Mouse (Mus musculus): ENCODE measurements around the gene Dnajc25.

Gene Dnajc25

DNA sequence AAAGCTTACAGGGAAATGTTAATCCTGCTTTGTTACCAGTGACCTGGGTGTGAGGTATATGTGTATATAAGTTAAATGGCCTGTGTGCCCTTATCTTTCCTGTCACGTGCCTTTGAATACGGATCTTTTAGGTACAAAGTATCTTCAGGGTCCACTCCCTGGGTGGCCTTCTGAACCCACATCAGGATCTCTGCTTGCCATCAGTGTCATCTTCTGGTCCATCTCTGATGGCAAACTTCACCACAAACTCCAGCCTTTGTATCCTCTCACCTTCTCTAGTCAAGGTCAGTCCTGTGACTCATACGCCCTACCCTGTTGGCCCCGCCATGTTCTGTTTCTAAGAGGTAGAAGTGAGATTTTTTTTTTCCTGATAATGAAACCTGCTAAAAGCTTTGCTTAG, at the start of gene Dnajc25:
TSS of gene Dnajc25 (plus strand) at position 301 of the 400 bp plus-strand sequence.
- DNase-seq = no peak

DNA sequence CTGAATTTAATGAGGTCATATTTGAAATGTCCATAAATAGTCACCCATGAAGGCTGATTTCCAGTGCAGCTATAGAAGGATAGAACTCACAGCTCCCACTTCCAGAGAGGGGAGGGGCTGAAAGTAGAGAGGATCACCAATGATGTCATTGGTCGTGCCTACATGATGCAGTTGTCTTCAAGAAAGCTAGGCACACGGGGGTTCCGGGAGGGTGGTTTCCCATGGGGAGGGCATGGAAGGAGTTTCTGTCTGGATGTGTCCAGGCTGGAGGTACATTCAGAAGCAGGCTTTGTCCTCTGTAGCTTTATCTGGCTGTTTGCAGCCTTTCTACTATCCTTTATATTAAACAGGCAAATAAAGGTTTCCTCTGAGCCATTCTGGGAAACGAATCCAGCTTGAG, 46.5 kb upstream of the Dnajc25 start:
- DNase-seq = no peak

DNA sequence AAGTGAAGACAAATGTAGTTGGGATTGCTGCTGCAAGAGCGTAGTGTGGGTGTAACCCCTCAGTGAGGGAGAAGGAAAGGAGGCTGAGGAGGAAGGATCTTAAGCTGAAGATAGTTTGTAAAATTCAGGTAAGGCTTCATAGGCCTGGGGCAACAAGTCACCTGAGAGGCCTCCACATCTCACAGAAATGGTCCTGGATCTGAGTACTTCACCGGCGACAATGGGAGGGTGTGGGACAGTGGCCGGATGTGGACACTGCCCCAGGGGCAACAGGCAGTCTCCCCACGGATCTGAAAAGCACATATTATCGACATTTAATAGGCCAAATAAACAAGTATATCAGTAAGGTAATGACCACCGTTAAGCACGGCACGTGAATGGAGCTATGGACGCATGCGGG, 42.2 kb upstream of the Dnajc25 start:
- DNase-seq = no peak

DNA sequence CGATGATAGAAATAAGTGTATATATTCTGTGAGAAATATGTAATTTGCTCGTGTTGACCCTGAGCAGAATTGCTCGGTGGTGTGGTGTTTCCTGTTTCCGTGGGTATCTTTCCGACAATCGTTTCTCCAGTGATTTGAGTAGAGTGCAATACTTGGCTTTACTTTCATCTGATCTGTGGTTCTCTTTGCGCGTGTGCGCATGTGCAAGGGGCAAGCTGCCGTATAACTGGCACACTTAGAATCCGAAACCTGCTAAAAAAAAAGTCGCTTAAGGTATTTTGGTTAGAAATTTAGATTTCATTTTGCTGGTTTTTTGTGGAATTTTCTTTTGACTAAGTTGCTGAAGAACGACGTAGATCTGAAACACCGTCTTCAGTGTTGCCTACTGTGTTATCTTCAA, 33.1 kb upstream of the Dnajc25 start:
- no peak for DNase-seq

DNA sequence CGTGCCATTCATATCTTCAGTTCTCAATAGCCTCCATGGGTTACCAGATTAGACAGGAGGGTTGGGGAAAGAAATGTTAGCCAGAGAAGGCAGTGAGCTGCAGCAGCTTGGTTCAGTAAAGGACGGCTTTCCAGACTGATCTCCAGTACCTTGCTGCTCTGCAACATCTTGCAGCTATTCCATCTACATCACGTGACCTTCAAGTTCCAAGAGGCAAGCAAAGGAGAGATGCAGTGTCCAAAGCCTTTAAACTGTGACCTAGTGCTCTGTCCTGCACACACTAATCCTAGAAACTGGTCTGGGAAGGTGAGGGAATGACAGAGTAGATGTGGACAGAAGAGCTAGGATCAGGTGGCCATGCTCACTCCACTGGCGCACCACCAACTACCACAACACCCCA, 31.6 kb upstream of the Dnajc25 start:
- DNase-seq = no peak

DNA sequence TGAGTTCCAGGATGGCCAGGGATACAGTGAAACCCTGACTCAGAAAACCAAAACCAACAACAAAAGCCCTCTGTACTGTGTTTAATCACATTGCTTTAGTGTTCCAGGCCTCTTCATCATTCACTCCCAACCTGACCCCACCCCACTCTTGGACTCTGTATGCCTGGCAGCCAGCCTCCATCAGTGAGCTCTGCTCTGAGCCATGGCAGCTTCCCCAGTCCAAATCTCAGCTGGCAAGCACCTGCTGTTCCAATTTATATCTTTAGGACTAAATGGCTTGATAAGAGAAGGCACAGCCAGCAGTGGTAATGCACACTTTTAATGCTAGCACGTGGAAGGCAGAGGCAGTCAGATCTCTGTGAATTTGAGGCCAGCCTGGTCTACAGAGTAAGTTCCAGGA, 29.7 kb upstream of the Dnajc25 start:
- DNase-seq = no peak

DNA sequence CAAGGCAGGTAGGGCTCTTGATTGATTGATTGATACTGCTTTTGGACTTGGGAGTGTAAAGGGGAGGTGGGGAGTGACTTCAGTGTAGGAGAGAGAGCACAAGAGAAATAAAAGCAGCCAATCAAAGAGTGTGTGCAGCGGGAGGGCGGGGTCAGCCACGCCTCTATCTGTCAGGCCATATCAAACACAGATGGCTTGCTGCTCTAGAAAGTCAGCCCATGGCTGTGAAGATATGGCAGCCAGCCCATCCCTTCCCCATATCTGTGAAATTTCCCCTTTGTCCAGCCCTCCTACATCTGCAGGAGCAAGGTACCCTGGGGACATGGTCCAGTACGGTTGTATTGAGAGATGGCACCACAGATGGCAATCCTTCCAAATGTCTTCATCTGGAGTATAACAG, 24.2 kb upstream of the Dnajc25 start:
- no peak for DNase-seq

DNA sequence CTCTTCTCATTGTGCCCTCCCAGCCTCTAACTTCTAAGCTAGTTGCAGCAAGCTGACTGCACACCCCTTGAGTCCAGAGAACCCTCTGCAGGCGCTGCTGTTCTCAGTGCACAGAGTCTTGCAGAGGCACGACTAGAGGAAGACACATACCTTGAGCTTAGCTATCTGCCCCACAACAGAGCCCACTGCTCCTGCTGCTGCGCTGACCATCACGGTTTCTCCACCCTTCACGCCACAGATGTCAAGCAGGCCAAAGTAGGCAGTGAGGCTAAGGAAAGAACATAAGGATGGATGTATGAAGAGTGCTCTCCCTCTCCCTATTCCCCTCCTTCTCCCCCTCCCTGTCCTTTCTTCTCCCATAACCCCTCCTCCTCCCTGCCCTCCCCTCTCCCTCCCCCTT, 19.2 kb upstream of the Dnajc25 start:
- no peak for DNase-seq

DNA sequence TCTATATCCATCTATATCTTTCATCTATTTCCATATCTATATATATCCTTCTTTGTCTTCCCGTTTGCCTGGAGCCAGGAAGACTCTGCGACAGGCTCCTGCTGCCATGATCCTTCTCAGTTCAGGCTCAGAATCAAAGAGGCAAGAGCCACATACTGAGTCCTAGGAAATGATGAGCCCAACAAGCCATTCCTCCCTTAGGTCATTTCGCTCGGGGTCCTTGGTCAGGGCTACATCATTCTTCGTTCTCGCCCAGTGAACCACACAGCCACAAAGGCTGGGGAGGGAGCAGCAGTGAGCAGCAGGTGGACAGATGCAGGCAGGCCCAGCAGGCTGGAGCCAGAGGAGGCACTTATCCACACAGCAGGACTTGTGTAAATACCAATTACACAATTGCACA, 13.4 kb upstream of the Dnajc25 start:
- no peak for DNase-seq

DNA sequence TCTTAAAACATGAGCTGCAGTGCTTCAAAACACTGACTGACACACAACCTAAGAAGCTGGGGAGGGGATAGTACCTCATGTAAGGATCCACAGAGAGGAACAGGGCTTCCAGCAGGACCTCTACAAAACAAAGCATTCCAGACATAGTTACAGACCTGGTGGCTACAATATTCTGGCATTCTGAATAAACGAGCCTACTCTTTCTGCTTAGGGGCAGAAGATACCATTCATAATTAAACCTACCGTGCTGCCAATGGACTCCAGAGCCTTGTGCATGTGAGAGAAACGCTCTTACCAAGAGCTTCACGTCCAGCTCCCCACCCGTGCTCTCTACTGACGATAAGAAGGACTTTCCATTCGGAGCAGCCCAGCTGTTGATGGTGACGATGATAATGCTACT, 12.1 kb upstream of the Dnajc25 start:
- no peak for DNase-seq

DNA sequence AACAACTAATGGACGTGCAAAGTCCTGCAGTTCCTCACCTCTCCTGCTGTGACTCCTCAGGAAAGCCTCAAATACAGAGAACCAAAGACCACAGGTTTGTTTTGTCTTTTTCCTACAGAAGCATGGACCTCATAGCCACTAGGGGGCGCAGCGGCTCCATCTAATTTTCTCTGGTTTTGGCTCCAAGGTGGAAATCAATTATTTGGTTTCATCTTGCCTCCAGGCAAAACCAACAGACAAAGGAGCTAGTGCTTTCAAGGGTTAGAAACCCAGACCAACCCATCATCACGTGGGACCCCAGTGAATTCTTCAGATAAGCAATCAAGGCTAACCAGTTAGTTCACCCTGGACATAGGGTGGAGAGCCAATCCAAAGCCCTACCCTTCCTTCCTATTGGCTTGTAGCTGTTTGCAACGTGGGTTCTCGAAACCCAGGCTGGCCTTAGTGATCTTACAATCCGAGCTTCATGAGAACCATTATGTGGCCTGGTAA, 9.7 kb upstream of the Dnajc25 start:
- DNase-seq = peak; percentile 80

DNA sequence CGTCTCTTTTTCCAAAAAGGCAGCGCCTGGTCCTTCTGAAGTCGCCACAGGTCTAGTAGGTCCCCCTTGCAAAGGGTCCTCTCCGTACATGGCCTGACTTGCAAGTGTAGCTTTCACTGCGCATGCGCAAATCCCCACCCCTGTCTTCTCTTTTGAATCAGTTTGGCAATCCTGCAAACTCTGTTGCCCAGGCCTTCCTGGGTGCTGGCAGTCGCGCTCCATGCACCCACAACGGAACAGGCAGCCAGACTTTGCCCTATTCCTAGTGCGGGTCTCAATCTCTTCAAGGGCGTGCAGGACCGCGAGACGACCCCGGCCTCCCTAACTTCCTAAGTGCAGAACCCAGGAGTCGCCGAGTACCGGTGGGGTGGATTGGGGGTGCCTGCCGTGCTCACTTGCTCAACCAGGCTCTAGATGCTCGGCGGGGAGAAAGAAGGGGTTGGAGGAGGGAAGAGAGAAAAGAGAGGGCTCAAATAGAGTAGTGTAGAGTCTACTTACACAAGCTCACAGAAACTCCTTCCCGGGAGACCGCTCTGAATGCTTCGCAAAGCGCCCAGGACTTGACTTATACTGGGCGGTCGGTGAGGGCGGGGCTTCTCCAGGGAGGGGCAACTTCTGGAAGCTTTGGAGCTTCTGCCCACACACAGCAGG, 8.2 kb upstream of the Dnajc25 start, which contains the start of gene Ptgr1:
TSS of gene Ptgr1 (minus strand) at position 580 of the 651 bp plus-strand sequence.
- DNase-seq = peak; percentile 87

DNA sequence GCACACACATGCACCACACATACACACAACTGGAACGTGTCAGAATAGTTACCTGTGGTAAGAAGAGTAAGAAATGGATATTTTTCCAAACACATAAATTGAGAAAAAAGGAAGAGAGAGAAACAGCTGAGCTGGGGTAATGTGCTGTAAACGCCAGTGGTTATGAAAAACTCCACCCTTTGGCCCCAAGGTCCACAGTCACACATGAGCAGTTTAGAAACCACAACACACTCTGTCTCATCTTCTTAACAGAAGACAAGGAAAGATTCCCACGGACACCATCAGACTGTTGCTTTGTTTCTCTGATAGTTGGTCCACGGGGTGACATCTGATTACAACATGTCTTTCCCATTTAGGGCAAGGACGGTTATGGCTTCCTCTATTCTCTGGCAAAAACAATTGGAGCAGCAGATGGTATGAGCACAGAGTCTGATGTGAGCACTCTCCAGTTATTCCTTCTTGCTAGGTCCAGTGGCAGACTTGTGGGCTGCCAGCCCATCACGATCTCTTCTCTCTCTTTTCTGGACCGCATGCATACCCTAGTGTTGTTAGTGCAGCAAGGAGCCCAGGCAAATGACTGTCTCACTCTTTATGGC, 5.5 kb upstream of the Dnajc25 start:
- no peak for DNase-seq

DNA sequence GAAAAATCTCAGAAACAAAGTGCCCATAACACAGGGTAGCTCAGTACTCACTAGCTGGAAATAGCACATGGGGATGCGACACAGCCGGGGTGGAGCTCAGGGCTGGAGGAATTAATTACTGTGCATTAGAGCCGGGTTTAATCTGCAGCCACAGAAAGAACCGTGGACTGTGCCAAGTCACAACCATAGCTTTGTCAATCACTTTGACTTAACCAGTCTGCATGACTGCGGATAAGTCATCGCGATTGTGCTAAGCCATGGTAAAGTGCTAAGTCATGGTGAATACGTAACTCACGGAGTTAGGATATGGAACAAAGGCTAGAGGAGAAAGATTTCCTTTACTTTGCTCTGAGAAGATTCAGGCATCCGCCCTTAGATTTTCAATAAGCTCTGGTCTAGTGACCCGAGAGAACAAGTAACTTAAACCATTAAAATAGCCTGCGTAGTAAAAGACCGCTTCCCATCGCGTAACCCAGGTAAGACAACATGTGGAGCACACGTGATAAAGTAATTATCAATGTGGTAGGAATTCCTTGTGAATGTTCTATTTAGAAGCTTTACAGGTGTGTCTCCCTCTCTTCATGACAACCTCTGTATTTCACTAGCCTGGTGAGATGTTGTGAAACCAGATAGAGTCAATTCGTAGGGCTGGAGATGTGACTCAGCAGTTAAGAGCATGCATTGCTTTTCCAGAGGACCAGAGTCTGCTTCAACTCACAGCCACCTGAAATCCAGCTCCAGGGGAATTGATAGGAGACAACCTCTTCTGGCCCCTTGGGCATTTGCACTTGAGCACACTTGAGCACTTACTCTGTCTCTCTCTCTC, 4.0 kb upstream of the Dnajc25 start:
- no peak for DNase-seq

DNA sequence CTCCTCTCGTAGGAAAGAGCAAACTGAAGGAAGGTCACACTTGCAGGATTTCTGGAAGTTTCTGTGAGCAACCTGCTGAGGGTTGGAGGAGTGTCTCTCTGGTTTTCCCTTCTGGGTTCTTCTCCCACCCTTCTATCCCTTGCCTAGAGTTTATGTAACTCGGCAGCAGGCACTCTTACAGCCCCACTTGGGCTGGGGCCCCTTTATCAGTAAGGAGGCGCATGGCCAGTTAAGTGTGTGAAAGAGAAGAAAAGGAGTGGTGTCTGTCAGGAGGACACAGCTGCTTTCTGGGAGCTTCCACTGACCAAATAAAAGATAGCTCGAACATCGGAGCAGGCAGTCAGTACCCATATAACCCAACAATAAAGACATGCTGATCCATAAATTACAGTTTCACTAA, 2.7 kb upstream of the Dnajc25 start:
- no peak for DNase-seq

DNA sequence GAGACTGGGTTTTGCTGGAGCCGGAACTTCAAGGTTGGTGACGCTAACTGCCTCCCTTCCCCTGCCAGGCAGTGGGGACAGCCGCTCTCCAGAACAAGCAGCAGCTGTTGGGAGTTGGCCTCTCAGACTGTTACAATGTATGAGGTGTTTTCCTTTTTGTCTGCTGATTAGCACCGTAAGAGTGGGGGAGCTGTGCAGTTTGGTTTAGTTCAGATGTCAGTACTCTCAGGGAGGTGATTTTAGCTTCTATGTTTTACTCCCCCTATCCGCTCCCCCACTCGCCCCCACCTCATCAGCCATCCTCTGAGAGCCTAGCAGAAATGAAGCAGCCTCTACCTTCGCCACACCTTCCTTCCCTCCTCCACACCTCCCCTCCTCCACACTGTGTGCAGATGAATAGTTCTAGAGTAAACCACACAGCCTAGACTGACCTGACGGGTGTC, 410 bp downstream of the Dnajc25 start:
- no peak for DNase-seq

DNA sequence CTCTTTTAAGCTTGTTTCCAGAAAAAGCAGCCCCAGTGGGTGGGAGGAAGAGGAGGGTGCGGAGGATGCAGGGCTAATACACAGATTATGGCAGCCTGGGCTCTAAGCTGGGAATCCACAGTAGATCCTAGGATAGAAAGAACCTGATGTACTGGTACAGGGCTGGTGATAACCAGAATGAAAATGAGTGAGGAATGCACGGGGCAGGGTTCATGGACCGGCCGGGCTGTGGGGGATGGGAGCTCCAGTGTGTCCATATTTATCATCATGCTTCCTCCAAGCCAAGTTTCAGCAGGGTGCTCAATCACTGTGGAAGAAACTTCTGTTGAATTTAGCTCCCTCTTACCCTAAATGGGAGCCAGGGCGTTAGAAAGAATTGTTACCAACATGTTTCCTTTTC, 2.2 kb downstream of the Dnajc25 start:
- DNase-seq = no peak

DNA sequence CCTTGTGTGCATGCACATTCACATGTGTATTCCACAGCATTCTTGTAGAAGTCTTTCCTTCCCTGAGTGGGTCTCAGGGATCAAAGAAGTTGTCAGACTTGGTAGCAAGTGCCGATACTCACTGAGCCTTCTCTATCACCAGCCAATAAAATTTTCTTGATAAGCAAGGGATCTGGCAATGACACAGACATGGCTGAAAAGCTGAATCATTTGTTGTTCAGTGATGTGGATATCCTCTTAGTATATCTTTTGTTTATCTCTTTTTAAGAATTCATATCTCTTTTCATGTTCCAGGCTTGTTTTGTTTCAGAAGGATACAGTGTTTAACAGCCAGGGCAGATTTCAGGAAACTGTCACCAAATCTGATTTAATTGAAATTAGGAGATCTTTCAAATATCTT, 3.8 kb downstream of the Dnajc25 start:
- no peak for DNase-seq

DNA sequence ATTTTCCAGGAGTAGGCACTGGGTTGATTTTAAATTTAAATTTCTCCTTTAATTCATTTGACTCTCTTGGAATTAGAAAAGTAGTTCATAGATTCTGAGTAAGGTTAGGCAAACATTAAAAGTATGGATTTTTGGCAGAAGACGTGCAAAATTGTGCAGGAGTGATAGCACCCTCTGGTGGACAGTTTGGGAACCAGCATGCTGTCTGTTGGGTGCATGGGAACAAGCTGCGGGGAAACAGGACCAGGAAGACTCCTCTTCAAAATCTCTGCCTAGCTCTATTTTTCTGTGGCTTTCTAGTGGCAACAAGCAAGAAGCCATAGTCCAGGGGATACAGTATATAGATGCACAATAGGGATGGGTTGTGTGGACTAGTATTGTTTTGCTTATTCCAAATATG, 4.8 kb downstream of the Dnajc25 start:
- peak; percentile 79 for DNase-seq

DNA sequence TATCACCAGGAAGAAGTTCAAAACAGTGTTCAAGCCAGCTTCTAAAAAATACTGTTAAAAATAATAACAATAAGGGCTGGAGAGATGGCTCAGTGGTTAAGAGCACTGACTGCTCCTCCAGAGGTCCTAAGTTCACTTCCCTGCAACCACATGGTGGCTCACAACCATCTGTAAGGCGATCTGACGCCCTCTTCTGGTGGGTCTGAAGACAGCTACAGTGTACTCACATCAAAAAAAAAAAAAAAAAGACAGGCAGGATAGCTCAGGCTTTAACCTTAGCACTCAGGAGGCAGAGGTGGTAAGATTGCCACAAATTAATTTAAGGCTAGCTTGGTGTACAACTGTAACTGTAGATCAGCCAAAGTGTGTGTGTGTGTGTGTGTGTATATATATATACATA, 5.8 kb downstream of the Dnajc25 start:
- DNase-seq = peak; percentile 14

DNA sequence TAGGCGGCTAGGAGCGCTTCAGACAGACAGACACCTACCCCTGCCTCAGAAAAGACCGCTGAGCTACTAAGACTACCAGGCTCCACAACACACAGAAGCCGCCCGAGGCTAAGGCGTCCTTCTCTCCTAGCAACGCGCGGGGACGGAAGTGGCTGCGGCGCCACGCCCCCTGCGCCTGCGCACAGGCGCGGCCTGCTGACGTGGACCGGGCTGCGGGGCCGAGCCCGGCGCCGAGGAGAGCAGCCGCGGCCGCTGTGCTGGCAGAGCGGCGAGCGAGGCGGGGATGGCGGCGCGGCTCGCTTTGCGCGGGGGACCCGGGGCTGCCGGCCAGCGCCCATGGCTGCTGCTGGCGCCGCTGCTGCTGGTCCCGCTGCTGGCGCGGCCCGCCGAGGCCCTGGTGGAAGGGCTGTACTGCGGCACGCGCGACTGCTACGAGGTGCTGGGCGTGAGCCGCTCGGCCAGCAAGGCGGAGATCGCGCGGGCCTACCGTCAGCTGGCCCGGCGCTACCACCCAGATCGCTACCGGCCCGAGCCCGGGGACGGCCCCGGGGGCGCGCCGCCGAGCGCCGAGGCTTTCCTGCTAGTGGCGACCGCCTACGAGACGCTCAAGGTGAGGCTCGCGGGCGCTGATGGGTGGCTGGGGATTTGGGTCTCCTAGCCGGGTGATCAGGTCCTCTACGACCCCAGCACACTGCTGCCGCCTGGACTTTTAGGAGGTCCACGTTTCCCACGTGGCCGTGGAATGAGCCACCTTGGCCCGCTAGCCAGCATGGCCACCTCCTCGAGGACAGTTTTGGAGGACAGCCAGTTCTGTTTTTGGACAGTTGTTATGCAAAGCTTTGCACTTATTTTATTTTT, 8.3 kb downstream of the Dnajc25 start, which contains the start of gene Gm20503:
TSS of gene Gm20503 (plus strand) at position 263 of the 858 bp plus-strand sequence.
- DNase-seq = peak; percentile 89

DNA sequence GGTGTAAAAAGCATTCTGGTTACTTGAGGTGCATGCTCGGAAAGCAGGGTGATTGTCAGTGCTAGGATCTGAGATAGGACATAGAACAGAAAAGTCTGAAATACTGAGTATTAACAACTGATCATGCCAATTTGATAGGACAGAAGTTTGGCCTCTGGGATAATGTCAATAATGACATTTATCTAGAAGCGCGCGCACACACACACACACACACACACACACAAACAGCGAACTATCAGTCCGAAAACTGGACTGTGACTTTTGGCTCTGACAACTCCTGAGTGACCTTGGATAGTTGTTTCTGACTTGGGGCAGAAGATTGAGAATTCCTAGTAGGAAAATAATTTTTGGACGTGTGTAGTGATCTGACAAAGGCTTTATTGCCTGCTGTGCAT, 8.9 kb downstream of the Dnajc25 start:
- DNase-seq = no peak

DNA sequence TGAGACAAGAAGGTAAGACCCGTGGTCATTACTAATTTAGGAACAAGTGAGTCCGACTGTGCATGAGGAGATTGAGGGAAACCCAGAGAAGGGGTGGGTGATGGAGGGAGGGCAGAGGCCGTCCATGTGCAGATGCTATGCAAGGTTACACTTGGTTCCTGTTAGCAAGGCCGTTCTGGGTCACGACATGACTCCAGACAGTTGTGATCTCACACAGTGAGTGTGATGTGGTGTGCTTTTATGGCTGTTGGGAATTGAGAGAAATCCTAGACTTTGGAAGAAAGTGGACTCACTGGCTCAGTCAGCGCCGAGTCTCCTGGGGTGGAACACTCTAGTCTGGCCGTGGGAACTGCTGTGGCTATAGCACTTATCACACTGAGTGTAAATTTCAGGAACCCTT, 11.3 kb downstream of the Dnajc25 start:
- no peak for DNase-seq

Measured in right cerebral cortex, postnatal 14 days (tissue).